Mouse (Mus musculus): ENCODE results near the gene Vmn1r197. TPM values are rescaled to one million over a fixed set of nuclear protein-coding genes. Genes with fewer than 3 reads are reported as not detected.
"Not testable (repeated sequence)": the region's sequence is repeated elsewhere in the genome, so short reads cannot be mapped to it uniquely, and the experiment has no call there.

Vmn1r197 gene
- polyA plus RNA-seq (2012; ENCODE audit: insufficient read depth, insufficient read length, missing spikeins), result not detected in 2 replicates

DNA sequence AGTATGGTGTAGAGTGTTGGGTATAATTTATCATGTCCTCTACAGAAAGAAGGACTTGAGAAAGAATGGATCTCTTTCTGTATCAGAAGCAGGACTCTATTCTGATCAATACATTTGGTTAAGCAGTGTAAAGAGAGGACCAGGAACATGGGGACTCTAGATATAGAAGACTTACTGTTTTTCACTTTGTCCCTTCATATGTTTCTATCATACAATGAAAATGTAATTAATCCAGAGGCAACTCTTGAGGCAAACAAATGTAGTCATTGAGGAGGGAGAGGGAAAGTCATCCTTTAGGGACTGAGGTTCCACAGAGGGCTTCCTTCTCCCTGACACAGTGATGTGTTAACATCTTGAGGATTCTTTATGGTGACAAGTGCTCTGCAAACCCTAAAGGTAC is at the start of gene Vmn1r197:
Gene Vmn1r197, plus strand, starts transcription at position 301 of the 400 bp plus-strand sequence.
- Histone ChIP-seq H3K4me1 (ENCODE audit: control insufficient read depth, insufficient read depth, insufficient read length, low read length) (no peaks in the 10 kb centered on the region), H3K4me3 (ENCODE audit: insufficient read depth, low read depth, low read length) (no peak within 1 kb of the TSS), H3K27ac (replicated peaks; ENCODE audit: low read depth, low read length) (no peak within 1 kb of the TSS)

GRCm38 (mm10) chr13:22284578-22284977 is 39.8 kb upstream of the Vmn1r197 start:
- H3K4me1 ChIP-seq (ENCODE audit: control insufficient read depth, insufficient read depth, insufficient read length, low read length), result no peaks in the 10 kb centered on the region
- no peak overlapping the region for H3K4me3 ChIP-seq (ENCODE audit: insufficient read depth, low read depth, low read length)
- H3K27ac ChIP-seq (replicated peaks; ENCODE audit: low read depth, low read length), result no peak overlapping the region

DNA sequence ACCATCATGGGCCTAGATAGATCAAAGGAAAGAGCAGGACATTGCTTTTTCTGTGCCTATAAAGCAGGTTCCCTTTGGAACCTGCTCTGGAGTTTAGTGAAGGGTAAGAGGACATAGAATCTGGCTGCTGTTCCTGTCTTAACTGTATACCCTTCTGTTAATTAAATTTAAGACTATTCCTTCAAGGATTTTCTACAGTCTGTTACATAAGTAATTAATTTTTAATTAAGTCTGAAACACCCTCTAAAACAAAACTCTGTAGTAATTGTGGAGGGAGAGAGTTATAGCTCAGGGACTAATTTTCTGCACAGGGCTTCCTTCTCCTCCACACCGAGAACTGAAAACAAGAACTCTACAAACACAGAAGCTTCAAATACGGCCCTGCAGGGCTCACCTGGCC is 34.8 kb upstream of the Vmn1r197 start, which contains the start of gene Vmn1r196:
Gene Vmn1r196, plus strand, starts transcription at position 301 of the 400 bp plus-strand sequence.
- no peaks in the 10 kb centered on the region for H3K4me1 ChIP-seq (ENCODE audit: control insufficient read depth, insufficient read depth, insufficient read length, low read length)
- H3K4me3 ChIP-seq (ENCODE audit: insufficient read depth, low read depth, low read length), result no peak within 1 kb of the TSS
- no peak within 1 kb of the TSS for H3K27ac ChIP-seq (replicated peaks; ENCODE audit: low read depth, low read length)

DNA sequence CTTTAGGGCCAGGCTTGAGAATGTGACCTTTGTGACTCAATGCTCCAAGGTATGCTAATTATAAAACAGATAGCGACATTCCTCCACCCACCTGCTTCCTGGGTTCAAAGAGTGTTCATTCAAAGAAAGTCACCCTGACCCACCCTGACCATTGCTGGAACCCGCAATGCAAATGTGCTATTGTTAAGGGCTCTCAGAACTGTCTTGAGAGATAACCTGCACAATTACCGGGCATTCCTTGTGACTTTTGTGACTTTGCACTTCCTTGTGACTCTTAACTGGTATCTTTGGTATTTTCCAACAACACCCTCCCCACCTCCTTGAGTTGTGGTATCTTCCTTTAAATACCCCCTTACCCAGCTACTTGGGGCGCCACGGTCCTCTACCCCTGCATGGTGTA is 16.3 kb upstream of the Vmn1r197 start:
- not testable (repeated sequence) for H3K4me3 ChIP-seq (ENCODE audit: insufficient read depth, low read depth, low read length); H3K4me1 ChIP-seq (ENCODE audit: control insufficient read depth, insufficient read depth, insufficient read length, low read length); H3K27ac ChIP-seq (replicated peaks; ENCODE audit: low read depth, low read length)

DNA sequence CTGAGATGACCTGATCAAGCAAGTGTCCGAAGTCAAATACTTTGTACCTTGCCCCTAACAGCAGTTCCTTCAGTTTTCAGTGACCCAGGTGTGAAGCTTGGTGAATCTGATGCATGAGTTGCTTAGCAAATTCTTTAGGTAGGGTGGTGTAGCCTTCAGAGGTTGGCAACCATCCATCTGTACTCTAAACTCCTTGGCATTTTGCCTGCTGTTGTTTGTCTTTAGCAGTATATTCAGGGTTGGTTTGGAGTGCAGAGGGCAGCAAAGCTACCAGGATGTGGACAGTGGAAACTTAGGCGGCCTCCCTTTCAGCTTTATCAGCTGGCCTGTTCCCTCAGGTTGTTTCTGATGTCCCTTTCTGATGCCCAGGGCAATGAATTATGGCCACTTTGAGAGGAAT is 9.0 kb upstream of the Vmn1r197 start:
- Histone ChIP-seq H3K27ac (replicated peaks; ENCODE audit: low read depth, low read length) (no peak overlapping the region), H3K4me1 (ENCODE audit: control insufficient read depth, insufficient read depth, insufficient read length, low read length) (no peaks in the 10 kb centered on the region)

GRCm38 (mm10) chr13:22317366-22317765 is 7.0 kb upstream of the Vmn1r197 start:
- H3K27ac ChIP-seq (replicated peaks; ENCODE audit: low read depth, low read length), result no peak overlapping the region
- no peaks in the 10 kb centered on the region for H3K4me1 ChIP-seq (ENCODE audit: control insufficient read depth, insufficient read depth, insufficient read length, low read length)
- H3K4me3 ChIP-seq (ENCODE audit: insufficient read depth, low read depth, low read length), result no peak overlapping the region

More for the DNA sequence above, 9.0 kb upstream of the Vmn1r197 start:
- no peak overlapping the region for H3K4me3 ChIP-seq (ENCODE audit: insufficient read depth, low read depth, low read length)

- no peak overlapping the region for H3K27ac ChIP-seq (replicated peaks; ENCODE audit: low read depth, low read length)
- H3K4me3 ChIP-seq (ENCODE audit: insufficient read depth, low read depth, low read length), result no peak overlapping the region
- H3K4me1 ChIP-seq (ENCODE audit: control insufficient read depth, insufficient read depth, insufficient read length, low read length), result no peaks in the 10 kb centered on the region
These were observed 4.3 kb upstream of the Vmn1r197 start for GRCm38 (mm10) chr13:22320091-22320490.

GRCm38 (mm10) chr13:22333269-22333668 is 8.9 kb downstream of the Vmn1r197 start:
- no peak overlapping the region for H3K27ac ChIP-seq (replicated peaks; ENCODE audit: low read depth, low read length)
- H3K4me3 ChIP-seq (ENCODE audit: insufficient read depth, low read depth, low read length), result no peak overlapping the region
- no peaks in the 10 kb centered on the region for H3K4me1 ChIP-seq (ENCODE audit: control insufficient read depth, insufficient read depth, insufficient read length, low read length)

DNA sequence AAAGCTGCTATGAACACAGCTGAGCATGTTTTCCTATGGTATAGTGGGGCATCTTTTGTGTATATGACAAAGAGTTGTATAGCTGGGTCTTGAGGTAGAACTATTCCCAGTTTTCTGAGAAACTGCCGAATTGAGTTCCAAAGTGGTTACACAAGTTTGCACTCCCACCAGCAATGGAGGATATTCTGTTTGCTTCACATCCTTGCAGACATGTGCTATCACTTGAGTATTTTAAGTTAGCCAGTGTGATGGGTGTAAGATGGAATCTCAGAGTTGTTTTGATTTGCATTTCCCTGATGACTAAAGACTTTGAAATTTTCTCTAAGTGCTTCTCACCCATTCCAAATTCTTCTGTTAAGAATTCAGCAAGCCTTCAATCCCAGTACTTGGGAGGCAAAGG is 11.2 kb downstream of the Vmn1r197 start:
- H3K4me1 ChIP-seq (ENCODE audit: control insufficient read depth, insufficient read depth, insufficient read length, low read length), result no peaks in the 10 kb centered on the region
- H3K27ac ChIP-seq (replicated peaks; ENCODE audit: low read depth, low read length), result no peak overlapping the region
- H3K4me3 ChIP-seq (ENCODE audit: insufficient read depth, low read depth, low read length), result no peak overlapping the region

DNA sequence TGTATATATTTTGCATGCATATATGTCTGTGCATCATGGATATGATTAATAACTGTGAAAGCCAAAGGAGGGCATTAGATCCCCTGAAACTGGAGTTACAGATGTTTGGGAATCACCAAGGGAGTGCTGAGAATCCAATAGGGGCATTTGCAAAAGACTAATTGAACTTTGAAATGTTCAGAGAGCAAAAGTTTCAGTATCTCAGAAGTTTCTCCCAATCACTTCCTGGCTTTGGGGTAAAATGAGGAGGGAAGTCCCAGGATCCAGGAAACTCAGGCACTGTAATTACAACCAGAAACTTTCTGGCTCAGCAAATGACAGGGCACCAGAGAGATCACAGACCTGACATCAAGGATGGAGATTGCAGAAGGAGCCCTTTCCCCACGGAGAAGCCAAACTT is 25.7 kb downstream of the Vmn1r197 start, which contains the start of gene Vmn1r198:
Gene Vmn1r198, plus strand, starts transcription at position 301 of the 400 bp plus-strand sequence.
- Histone ChIP-seq H3K4me3 (ENCODE audit: insufficient read depth, low read depth, low read length) (no peak within 1 kb of the TSS), H3K4me1 (ENCODE audit: control insufficient read depth, insufficient read depth, insufficient read length, low read length) (no peaks in the 10 kb centered on the region), H3K27ac (replicated peaks; ENCODE audit: low read depth, low read length) (no peak within 1 kb of the TSS)

- Histone ChIP-seq H3K4me1 (ENCODE audit: control insufficient read depth, insufficient read depth, insufficient read length, low read length) (no peaks in the 10 kb centered on the region), H3K27ac (replicated peaks; ENCODE audit: low read depth, low read length) (no peak overlapping the region), H3K4me3 (ENCODE audit: insufficient read depth, low read depth, low read length) (no peak overlapping the region)
These were observed 26.4 kb downstream of the Vmn1r197 start for GRCm38 (mm10) chr13:22350813-22351212.

DNA sequence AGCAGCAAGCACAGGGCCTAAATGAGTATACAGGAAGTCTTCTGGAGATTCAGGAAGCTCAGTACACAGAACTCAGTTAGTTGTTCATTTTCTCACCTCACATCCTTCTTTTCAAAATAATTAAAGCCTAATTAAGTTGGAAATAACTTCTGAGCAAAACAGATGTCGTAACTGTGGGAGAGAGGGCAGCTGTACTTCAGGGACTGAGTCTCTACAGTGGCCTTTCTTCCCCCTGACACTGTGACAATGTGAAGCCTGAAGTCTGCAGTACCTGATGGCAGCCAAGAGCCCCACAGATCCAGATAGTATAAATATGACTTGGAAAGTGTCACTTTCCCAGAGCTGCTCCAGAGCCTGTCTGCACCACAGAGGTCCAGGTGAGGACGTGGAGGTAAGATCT is 55.1 kb downstream of the Vmn1r197 start, which contains the start of gene Vmn1r199:
Gene Vmn1r199, plus strand, starts transcription at position 301 of the 400 bp plus-strand sequence.
- Histone ChIP-seq H3K4me3 (ENCODE audit: insufficient read depth, low read depth, low read length) (no peak within 1 kb of the TSS), H3K4me1 (ENCODE audit: control insufficient read depth, insufficient read depth, insufficient read length, low read length) (no peaks in the 10 kb centered on the region), H3K27ac (replicated peaks; ENCODE audit: low read depth, low read length) (no peak within 1 kb of the TSS)

GRCm38 (mm10) chr13:22381128-22381527 is 56.7 kb downstream of the Vmn1r197 start:
- not testable (repeated sequence) for H3K4me3 ChIP-seq (ENCODE audit: insufficient read depth, low read depth, low read length); H3K4me1 ChIP-seq (ENCODE audit: control insufficient read depth, insufficient read depth, insufficient read length, low read length); H3K27ac ChIP-seq (replicated peaks; ENCODE audit: low read depth, low read length)

Other genes with a start within 250 kb of the Vmn1r197 start
- not detected in 2 replicates for gene Vmn1r188, start 240.1 kb upstream of the Vmn1r197 start, polyA plus RNA-seq (2012; ENCODE audit: insufficient read depth, insufficient read length, missing spikeins)
- gene Vmn1r189, start 218.8 kb upstream of the Vmn1r197 start, polyA plus RNA-seq (2012; ENCODE audit: insufficient read depth, insufficient read length, missing spikeins), result not detected in 2 replicates
- gene Vmn1r191, start 140.6 kb upstream of the Vmn1r197 start, polyA plus RNA-seq (2012; ENCODE audit: insufficient read depth, insufficient read length, missing spikeins), result not detected in 2 replicates
- not detected in 2 replicates for gene Vmn1r192, start 133.4 kb upstream of the Vmn1r197 start, polyA plus RNA-seq (2012; ENCODE audit: insufficient read depth, insufficient read length, missing spikeins)
- gene Vmn1r193, start 101.4 kb upstream of the Vmn1r197 start, polyA plus RNA-seq (2012; ENCODE audit: insufficient read depth, insufficient read length, missing spikeins), result not detected in 2 replicates
- gene Vmn1r194, start 80.4 kb upstream of the Vmn1r197 start, polyA plus RNA-seq (2012; ENCODE audit: insufficient read depth, insufficient read length, missing spikeins), result not detected in 2 replicates
- not detected in 2 replicates for gene Vmn1r195, start 54.1 kb upstream of the Vmn1r197 start, polyA plus RNA-seq (2012; ENCODE audit: insufficient read depth, insufficient read length, missing spikeins)
- gene Vmn1r196, start 34.7 kb upstream of the Vmn1r197 start, polyA plus RNA-seq (2012; ENCODE audit: insufficient read depth, insufficient read length, missing spikeins), result not detected in 2 replicates
- gene Vmn1r198, start 25.8 kb downstream of the Vmn1r197 start, polyA plus RNA-seq (2012; ENCODE audit: insufficient read depth, insufficient read length, missing spikeins), result not detected in 2 replicates
- gene Vmn1r199, start 55.2 kb downstream of the Vmn1r197 start, polyA plus RNA-seq (2012; ENCODE audit: insufficient read depth, insufficient read length, missing spikeins), result not detected in 2 replicates
- gene Vmn1r200, start 65.8 kb downstream of the Vmn1r197 start, polyA plus RNA-seq (2012; ENCODE audit: insufficient read depth, insufficient read length, missing spikeins), result not detected in 2 replicates
- gene Vmn1r201, start 147.3 kb downstream of the Vmn1r197 start, polyA plus RNA-seq (2012; ENCODE audit: insufficient read depth, insufficient read length, missing spikeins), result not detected in 2 replicates
- not detected in 2 replicates for gene Vmn1r202, start 180.8 kb downstream of the Vmn1r197 start, polyA plus RNA-seq (2012; ENCODE audit: insufficient read depth, insufficient read length, missing spikeins)
- not detected in 2 replicates for gene Vmn1r203, start 193.5 kb downstream of the Vmn1r197 start, polyA plus RNA-seq (2012; ENCODE audit: insufficient read depth, insufficient read length, missing spikeins)
- gene Vmn1r204, start 228.6 kb downstream of the Vmn1r197 start, polyA plus RNA-seq (2012; ENCODE audit: insufficient read depth, insufficient read length, missing spikeins), result not detected in 2 replicates